Mouse (Mus musculus) central nervous system, embryonic 18 days (tissue): ENCODE measurements around the gene Slc2a8. TPM values are rescaled to one million over a fixed set of nuclear protein-coding genes. Genes with fewer than 3 reads are reported as not detected.

ENCODE experiments used
- polyA plus RNA-seq: library from polyadenylated mRNA; depleted of rRNA; stranded (reverse); fragments of >200 nt; gene quantifications from 2 replicates; pipeline ENCODE4 v1.2.3, GENCODE M21; 2012; rRNA removed

Slc2a8 gene
- polyA plus RNA-seq, result 27.5 and 30.7 TPM in 2 replicates

DNA sequence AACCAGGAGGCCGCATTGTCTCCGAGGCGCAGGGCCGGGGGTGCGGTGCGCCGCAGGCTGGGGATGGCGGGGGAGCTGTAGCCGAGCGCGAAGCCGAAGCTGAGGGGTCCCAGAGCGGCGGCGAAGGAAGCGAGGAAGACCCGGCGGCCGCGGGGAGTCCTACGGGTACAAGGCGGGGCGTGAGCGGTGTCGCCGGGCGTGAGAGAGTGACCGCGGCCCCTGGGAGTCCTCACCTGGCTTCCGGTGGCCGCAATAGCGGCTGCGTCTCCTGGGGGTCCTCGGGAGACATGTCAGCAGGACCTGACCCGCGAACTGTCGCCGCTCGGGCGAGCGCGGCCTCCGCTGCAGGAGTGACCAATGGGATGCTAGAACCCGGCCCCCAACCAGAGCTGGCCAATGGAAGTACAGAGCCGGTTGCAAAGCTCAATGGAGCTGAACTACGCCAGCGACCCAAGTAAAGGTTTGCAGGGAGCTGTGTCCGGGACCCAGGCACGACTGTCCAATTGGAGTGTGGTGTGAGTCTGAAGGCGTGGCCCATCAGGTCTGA, at the start of gene Slc2a8:
Gene Slc2a8, minus strand, starts transcription at position 359 of the 547 bp plus-strand sequence.

DNA sequence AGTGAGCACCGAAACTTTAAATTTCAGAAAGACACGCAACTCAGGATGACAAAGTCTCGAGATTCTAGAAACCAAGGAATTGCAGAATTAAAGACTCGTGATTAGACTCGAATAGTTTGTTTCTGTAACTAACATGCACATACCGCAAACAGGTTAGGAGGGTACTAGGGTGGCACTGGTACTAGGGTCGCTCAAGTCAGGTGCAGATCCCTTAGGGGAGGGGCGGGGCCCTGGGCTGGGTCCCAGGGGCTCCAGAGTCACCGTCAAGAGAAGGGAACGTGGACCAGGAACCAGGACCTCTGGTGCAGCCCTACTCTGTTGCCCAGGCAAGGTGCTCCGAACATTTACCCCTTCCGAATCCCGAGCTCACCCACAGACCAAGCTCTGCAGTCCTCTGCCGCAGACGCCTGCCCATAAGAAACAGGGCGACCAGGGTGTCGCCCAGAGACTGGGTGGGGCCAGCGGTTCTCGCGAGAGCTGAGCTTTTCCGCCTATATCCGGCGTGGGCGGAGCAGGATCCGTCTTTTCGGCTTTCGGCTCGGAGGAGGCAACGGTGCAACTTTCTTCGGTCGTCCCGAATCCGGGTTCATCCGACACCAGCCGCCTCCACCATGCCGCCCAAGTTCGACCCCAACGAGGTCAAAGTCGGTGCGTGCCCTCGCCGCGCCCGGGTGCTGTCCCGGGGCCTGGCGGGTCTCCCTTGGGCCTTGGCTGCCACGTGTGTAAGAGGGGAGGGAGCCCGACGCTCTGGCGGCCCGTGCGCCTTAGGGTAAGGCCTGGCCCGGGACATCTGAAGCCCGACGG, 20.5 kb downstream of the Slc2a8 start, which contains the start of the genes Rpl12 and Lrsam1:
Gene Rpl12, plus strand, starts transcription at position 368 of the 804 bp plus-strand sequence.
Gene Lrsam1, minus strand, starts transcription at position 423 of the 804 bp plus-strand sequence.

Other genes starting within 250 kb of the Slc2a8 start
- 3.8 and 4.7 TPM in 2 replicates for gene 6330409D20Rik, start 241.1 kb downstream of the Slc2a8 start, polyA plus RNA-seq
- gene Tor2a, start 224.8 kb downstream of the Slc2a8 start, polyA plus RNA-seq, result 67.1 and 67.4 TPM in 2 replicates
- 1.4 and 2.4 TPM in 2 replicates for gene Ttc16, start 206.4 kb downstream of the Slc2a8 start, polyA plus RNA-seq
- gene Ptrh1, start 206.3 kb downstream of the Slc2a8 start, polyA plus RNA-seq, result 7.0 and 8.6 TPM in 2 replicates
- 0.63 and 2.7 TPM in 2 replicates for gene Cfap157, start 197.7 kb downstream of the Slc2a8 start, polyA plus RNA-seq
- 296 and 339 TPM in 2 replicates for gene Stxbp1, start 134.8 kb downstream of the Slc2a8 start, polyA plus RNA-seq
- 41.3 and 48.1 TPM in 2 replicates for gene Fam129b, start 106.0 kb downstream of the Slc2a8 start, polyA plus RNA-seq
- 680 and 709 TPM in 2 replicates for gene Rpl12, start 20.5 kb downstream of the Slc2a8 start, polyA plus RNA-seq
- 27.1 and 31.0 TPM in 2 replicates for gene Lrsam1, start 20.5 kb downstream of the Slc2a8 start, polyA plus RNA-seq
- 60.0 and 64.1 TPM in 2 replicates for gene Garnl3, start 149.6 kb upstream of the Slc2a8 start, polyA plus RNA-seq
- gene Angptl2, start 234.0 kb upstream of the Slc2a8 start, polyA plus RNA-seq, result 8.6 and 13.3 TPM in 2 replicates